In genomic region chr17:31466854-31467253, GRCm38 (mm10) we compare ENCODE assay signal across 12 mouse cellular contexts. TPM values are rescaled to one million over a fixed set of nuclear protein-coding genes. Genes with fewer than 3 reads are reported as not detected.
A peak's percentile ranks its signal among the peaks of the same experiment; 100 is the strongest.
DNase-seq lines count a peak whose midpoint lies in the region; ATAC-seq and TF ChIP-seq lines count a peak whose summit lies in the region.
"Had no signal": no experiment of that assay in that cellular context is flagged by ENCODE, and none has a peak within 500 bp of the region (broad histone marks: within the 10 kb centered on the region; RNA-seq: fewer than 3 reads in every experiment).

No protein-coding gene starts in this region.

- TF ChIP-seq EP300 in stomach, postnatal 0 days (optimal IDR thresholded peaks at IDR 0.05) = no peak

- no peaks in the 10 kb centered on the region for H3K27me3 ChIP-seq in stomach, postnatal 0 days (ENCODE audit: control insufficient read depth, insufficient read depth, low read length)
- no peaks in the 10 kb centered on the region for H3K27me3 ChIP-seq in midbrain, embryonic 15.5 days (replicated peaks)

- 93% methylated on average over 3 of the region's 3 CpGs for WGBS in stomach, postnatal 0 days
- WGBS in midbrain, embryonic 15.5 days = 91% methylated on average over 3 of the region's 3 CpGs

- H3K36me3 ChIP-seq in stomach, postnatal 0 days (ENCODE audit: control insufficient read depth, insufficient read depth, low read length) = peaks cover 9% of the 10 kb centered on the region; the same call in 1 of the 2 replicates
- H3K36me3 ChIP-seq in midbrain, embryonic 15.5 days (replicated peaks) = peaks cover 28% of the 10 kb centered on the region

- DNase-seq in layer of hippocampus, adult 2 months (ENCODE audit: low spot score in 2 of 2) = no peak
- no peak for DNase-seq in layer of hippocampus, adult 11-12 months (ENCODE audit: low spot score)
- peak; percentile 46 for DNase-seq in thymus, postnatal 4 days
- DNase-seq in thymus, postnatal 25 days = no peak
- DNase-seq in T-cell, adult 2 months (ENCODE audit: low spot score) = peak; percentile 2
- DNase-seq in stomach, postnatal 0 days (ENCODE audit: low spot score) = no peak
- DNase-seq in cerebellum, adult 8-10 months = no peak
- DNase-seq: gastrocnemius, postnatal 14 days; heart, postnatal 10 days; kidney, adult 18-20 months had no signal

- TF ChIP-seq CTCF in layer of hippocampus, adult 2 months (conservative IDR thresholded peaks at IDR 0.05) = peak; percentile 65
- peak; percentile 64 for TF ChIP-seq CTCF in stomach, postnatal 0 days (IDR thresholded peaks at IDR 0.05; ENCODE audit: low read depth)

- ATAC-seq in stomach, postnatal 0 days (ENCODE audit: low FRiP score, low TSS enrichment) = no peak
- no peak for ATAC-seq in midbrain, embryonic 15.5 days (replicated peaks)

- no peak overlapping the region for H3K9ac ChIP-seq in stomach, postnatal 0 days (ENCODE audit: low read length)
- no peak overlapping the region for H3K9ac ChIP-seq in midbrain, embryonic 15.5 days

- no peak overlapping the region for H3K4me2 ChIP-seq in stomach, postnatal 0 days (replicated peaks; ENCODE audit: low read depth)
- no peak overlapping the region for H3K4me2 ChIP-seq in midbrain, embryonic 15.5 days

- no peak overlapping the region for H3K4me3 ChIP-seq in layer of hippocampus, adult 2 months
- H3K4me3 ChIP-seq in stomach, postnatal 0 days (ENCODE audit: low read depth, low read length) = no peak overlapping the region
- H3K4me3 ChIP-seq in midbrain, embryonic 15.5 days = no peak overlapping the region
- H3K4me3 ChIP-seq: megakaryocyte, embryonic 14.5 days had no signal

- H3K27ac ChIP-seq in layer of hippocampus, adult 2 months = no peak overlapping the region
- no peak overlapping the region for H3K27ac ChIP-seq in stomach, postnatal 0 days (replicated peaks)
- no peak overlapping the region for H3K27ac ChIP-seq in midbrain, embryonic 15.5 days

- no peaks in the 10 kb centered on the region for H3K4me1 ChIP-seq in stomach, postnatal 0 days (replicated peaks; ENCODE audit: control insufficient read depth, insufficient read depth)
- H3K4me1 ChIP-seq in midbrain, embryonic 15.5 days = peaks cover 8% of the 10 kb centered on the region
- H3K4me1 ChIP-seq: megakaryocyte, embryonic 14.5 days had no signal

- no peaks in the 10 kb centered on the region for H3K9me3 ChIP-seq in stomach, postnatal 0 days (ENCODE audit: control insufficient read depth, low read length)
- no peaks in the 10 kb centered on the region for H3K9me3 ChIP-seq in midbrain, embryonic 15.5 days

RNA-seq across cellular contexts. Expression of gene Wdr4, which starts 52.9 kb away (rescaled TPM):
- total RNA-seq in layer of hippocampus, adult 2 months (2021) = 10 to 100 TPM; 25.9 to 29.9 TPM
- polyA plus RNA-seq in stomach, postnatal 0 days (2015; fragmentation: Nextera tagmentation; extraction: Ambion mirVana) = 14.9 and 15.6 TPM in 2 replicates
- 42.2 and 45.3 TPM in 2 replicates for polyA plus RNA-seq in midbrain, embryonic 15.5 days (2015; fragmentation: Nextera tagmentation; extraction: Ambion mirVana)

RNA-seq across cellular contexts. Expression of gene Ndufv3, which starts 53.1 kb away (rescaled TPM):
- total RNA-seq in layer of hippocampus, adult 2 months (2021) = 100 to 1,000 TPM; 257 to 258 TPM
- 334 and 344 TPM in 2 replicates for polyA plus RNA-seq in stomach, postnatal 0 days (2015; fragmentation: Nextera tagmentation; extraction: Ambion mirVana)
- 426 and 433 TPM in 2 replicates for polyA plus RNA-seq in midbrain, embryonic 15.5 days (2015; fragmentation: Nextera tagmentation; extraction: Ambion mirVana)

Comparison
In these comparisons a context has a peak if more than half of its experiments do, and no peak if none do; other contexts are left out.
1. DNase-seq: peak in thymus, postnatal 4 days (single experiment) and T-cell, adult 2 months (single experiment); none in layer of hippocampus, adult 2 months (0 of 2), layer of hippocampus, adult 11-12 months (single experiment), thymus, postnatal 25 days (single experiment), stomach, postnatal 0 days (single experiment) and cerebellum, adult 8-10 months (single experiment).